Mouse (Mus musculus) kidney, postnatal 0 days (tissue): Measurements from ENCODE around the gene Tcl1b4. TPM values are rescaled to one million over a fixed set of nuclear protein-coding genes. Genes with fewer than 3 reads are reported as not detected.
A peak's percentile ranks its signal among the peaks of the same experiment; 100 is the strongest.
"Not testable (repeated sequence)": the region's sequence is repeated elsewhere in the genome, so short reads cannot be mapped to it uniquely, and the experiment has no call there.

Experiments used
- ATAC-seq: fragments of 200-750 bp; cut with Nextera tagmentation; replicated peaks from 2 replicates; pipeline ENCODE4 v1.8.0; 2017; ENCODE audit warnings: low read depth, moderate number of reproducible peaks, moderate TSS enrichment, moderate library complexity; ENCODE audit not compliant: low FRiP score
- DNase-seq: peaks from one replicate; pipeline ENCODE4 v3.0.0-alpha.2; 2016; ENCODE audit warnings: low spot score
- H3K27ac ChIP-seq: fragments of 300-500 bp; sonication (generic); 2 replicates; pipeline ENCODE4 v1.5.1; 2014; ENCODE audit warnings: mild to moderate bottlenecking
- H3K27me3 ChIP-seq: fragments of 300-500 bp; sonication (generic); 2 replicates; pipeline ENCODE4 v1.6.1; 2014; ENCODE audit warnings: low read length, mixed read lengths; ENCODE audit not compliant: insufficient read depth
- H3K36me3 ChIP-seq: fragments of 300-500 bp; sonication (generic); 2 replicates; pipeline ENCODE4 v1.6.1; 2014; ENCODE audit warnings: low read length, mixed read lengths; ENCODE audit not compliant: insufficient read depth
- H3K4me1 ChIP-seq: fragments of 300-500 bp; sonication (generic); replicated peaks from 2 replicates; pipeline ENCODE4 v1.6.1; 2014; ENCODE audit warnings: antibody characterized with exemption, low read length, mixed read lengths; ENCODE audit not compliant: insufficient read depth
- H3K4me2 ChIP-seq: fragments of 300-500 bp; sonication (generic); 2 replicates; pipeline ENCODE4 v1.6.1; 2014; ENCODE audit warnings: mild to moderate bottlenecking, low read length, moderate library complexity, mixed read lengths
- H3K4me3 ChIP-seq: fragments of 300-500 bp; sonication (generic); replicated peaks from 2 replicates; pipeline ENCODE4 v1.5.1; 2014; ENCODE audit warnings: low read depth, low read length
- H3K9ac ChIP-seq: fragments of 300-500 bp; sonication (generic); 2 replicates; pipeline ENCODE4 v1.6.1; 2014; ENCODE audit warnings: low read depth, low read length
- H3K9me3 ChIP-seq: fragments of 300-500 bp; sonication (generic); replicated peaks from 2 replicates; pipeline ENCODE4 v1.6.1; 2016; ENCODE audit warnings: low read length, inconsistent platforms, mixed read lengths
- CTCF ChIP-seq: IDR thresholded peaks from 2 replicates; pipeline ENCODE4 v1.5.1; 2016; ENCODE audit warnings: antibody characterized with exemption, low read depth, mild to moderate bottlenecking, moderate library complexity
- WGBS: fragments of 180-500 bp; shearing (Covaris S2); extraction: QIAGEN DNeasy Blood & Tissue Kit; methylation state at CpG from one replicate; pipeline ENCODE4 v1.1.7; 2014; 5-methylcytosine and 5-hydroxymethylcytosine counted together
- polyA plus RNA-seq: library from polyadenylated mRNA; unstranded; fragments of >200 nt; fragmentation: Nextera tagmentation; extraction: Ambion mirVana; gene quantifications from 2 replicates; pipeline ENCODE4 v1.2.1, GENCODE M21; 2015

The Tcl1b4 gene
- not detected in 2 replicates for polyA plus RNA-seq

DNA sequence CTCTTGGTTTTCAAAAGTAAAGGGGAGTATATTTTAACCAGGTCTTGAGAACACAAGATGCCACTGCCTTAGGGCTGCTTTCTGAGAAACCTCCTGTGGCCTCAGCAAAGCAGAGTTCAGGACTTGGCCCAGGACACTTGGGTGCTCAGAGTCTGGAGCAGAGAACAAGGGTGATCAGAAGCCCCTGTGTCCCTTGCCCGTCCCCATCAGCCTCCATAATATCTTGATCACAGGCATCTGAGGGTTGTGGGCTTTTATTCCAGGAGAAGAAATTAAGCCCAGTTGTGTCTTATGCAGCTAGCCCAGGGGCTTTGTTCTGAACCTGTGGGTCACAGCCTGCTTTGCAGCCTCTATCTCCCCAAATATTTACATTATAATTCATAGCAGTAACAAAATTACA, at the start of gene Tcl1b4:
Tcl1b4 (plus strand) TSS at position 301 of the 400 bp plus-strand sequence.
- not testable (repeated sequence) for H3K4me1 ChIP-seq, H3K4me2 ChIP-seq, H3K4me3 ChIP-seq, H3K27ac ChIP-seq, H3K27me3 ChIP-seq, DNase-seq, H3K36me3 ChIP-seq, H3K9me3 ChIP-seq, ATAC-seq, H3K9ac ChIP-seq
- WGBS = 65% methylated on average over 1 of the region's 1 CpGs

DNA sequence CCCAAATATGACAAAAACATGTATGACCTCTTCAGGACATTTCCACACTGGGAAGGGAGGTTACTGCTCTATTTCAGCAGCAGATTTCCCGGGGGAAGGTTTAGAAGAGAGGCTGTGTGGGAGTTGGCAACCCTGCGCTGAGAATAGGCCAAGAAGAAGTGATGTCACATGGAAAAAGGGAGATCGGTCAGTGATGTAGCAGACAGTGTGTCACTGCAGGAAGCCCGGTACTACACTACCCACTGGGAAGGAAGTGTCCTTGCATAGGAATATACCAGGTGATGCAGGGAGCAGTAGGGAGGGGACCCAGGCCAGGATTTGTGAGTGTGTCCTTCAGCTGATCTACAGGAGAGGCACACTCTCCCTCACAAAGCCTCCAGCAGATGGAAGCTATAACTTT, 46.5 kb upstream of the Tcl1b4 start:
- H3K9ac ChIP-seq, DNase-seq, H3K4me2 ChIP-seq, H3K27ac ChIP-seq, H3K9me3 ChIP-seq, H3K4me1 ChIP-seq, H3K36me3 ChIP-seq, H3K4me3 ChIP-seq, H3K27me3 ChIP-seq, ATAC-seq: not testable (repeated sequence)
- WGBS = 27% methylated on average over 4 of the region's 4 CpGs

DNA sequence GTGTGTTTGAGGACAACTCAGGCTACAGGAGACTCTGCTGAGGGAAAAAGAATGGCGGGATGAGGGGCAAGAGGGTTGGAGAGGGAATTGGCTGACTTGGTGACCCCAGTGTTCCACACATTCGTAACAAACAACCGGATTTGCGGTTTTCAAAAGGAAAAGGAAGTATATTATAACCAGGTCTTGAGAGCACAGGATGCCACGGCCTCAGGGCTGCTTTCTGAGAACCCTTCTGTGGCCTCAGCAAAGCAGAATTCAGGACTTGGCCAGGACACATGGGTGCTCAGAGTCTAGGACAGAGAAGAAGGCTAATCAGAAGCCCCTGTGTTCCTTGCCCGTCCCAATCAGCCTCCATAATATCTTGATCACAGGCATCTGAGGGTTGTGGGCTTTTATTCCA, 42.9 kb upstream of the Tcl1b4 start:
- TF ChIP-seq CTCF = no peak
- H3K27ac ChIP-seq = no peak overlapping the region
- DNase-seq (no peak), ATAC-seq (no peak)
- H3K27me3 ChIP-seq = no peaks in the 10 kb centered on the region
- no peaks in the 10 kb centered on the region for H3K36me3 ChIP-seq
- H3K4me3 ChIP-seq = no peak overlapping the region
- H3K9me3 ChIP-seq = no peaks in the 10 kb centered on the region
- 75% methylated on average over 6 of the region's 6 CpGs for WGBS
- no peak overlapping the region for H3K4me2 ChIP-seq
- H3K4me1 ChIP-seq = no peaks in the 10 kb centered on the region
- no peak overlapping the region for H3K9ac ChIP-seq

DNA sequence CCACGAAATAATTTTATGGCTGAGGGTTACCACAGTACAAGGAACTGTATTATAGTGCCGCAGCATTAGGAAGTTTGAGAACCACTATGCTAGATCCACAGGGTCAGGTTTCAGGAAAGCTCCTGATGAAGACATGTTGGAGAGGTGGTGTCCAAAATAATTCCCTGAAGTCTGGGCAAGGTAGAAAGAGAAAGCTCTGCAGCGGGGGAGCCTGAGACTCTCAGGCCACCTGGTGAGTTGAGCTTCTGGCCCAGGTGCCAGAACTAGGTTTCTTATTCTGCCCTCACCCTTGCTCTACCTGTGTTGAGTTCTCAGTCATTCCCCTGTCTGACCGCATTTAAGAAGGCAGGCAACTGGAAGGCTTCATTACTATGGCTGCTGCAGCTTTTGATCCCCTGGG, 42.4 kb upstream of the Tcl1b4 start, which contains the start of gene Tcl1b1:
Tcl1b1 (plus strand) TSS at position 301 of the 400 bp plus-strand sequence.
- no peaks in the 10 kb centered on the region for H3K9me3 ChIP-seq
- 73% methylated on average over 4 of the region's 4 CpGs for WGBS
- no peaks in the 10 kb centered on the region for H3K27me3 ChIP-seq
- no peak within 1 kb of the TSS for H3K4me2 ChIP-seq
- no peak within 1 kb of the TSS for H3K27ac ChIP-seq
- no peak for DNase-seq
- no peak within 1 kb of the TSS for H3K4me3 ChIP-seq
- TF ChIP-seq CTCF = no peak
- H3K36me3 ChIP-seq = no peaks in the 10 kb centered on the region
- no peaks in the 10 kb centered on the region for H3K4me1 ChIP-seq
- H3K9ac ChIP-seq = no peak within 1 kb of the TSS
- ATAC-seq = no peak

DNA sequence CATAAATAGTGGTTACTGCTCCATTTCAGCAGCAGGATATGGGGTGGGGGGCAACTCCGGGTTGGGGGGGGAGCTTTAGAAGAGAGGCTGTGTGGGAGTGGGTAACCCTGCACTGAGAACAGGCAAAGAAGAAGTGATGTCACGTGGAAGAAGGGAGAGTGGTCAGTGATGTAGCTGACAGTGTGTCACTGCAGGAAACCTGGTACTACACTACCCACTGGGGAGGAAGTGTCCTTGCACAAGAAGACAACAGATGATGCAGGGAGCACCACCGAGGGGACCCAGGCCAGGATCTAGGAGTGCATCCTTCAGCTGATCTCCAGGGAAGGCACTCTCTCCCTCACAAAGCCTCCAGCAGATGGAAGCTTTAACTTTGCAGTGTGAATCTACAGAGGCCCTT, 35.0 kb upstream of the Tcl1b4 start:
- Histone ChIP-seq H3K4me2 (no peak overlapping the region), H3K4me1 (no peaks in the 10 kb centered on the region), H3K9me3 (no peaks in the 10 kb centered on the region), H3K4me3 (no peak overlapping the region), H3K9ac (no peak overlapping the region), H3K27me3 (no peaks in the 10 kb centered on the region), H3K36me3 (no peaks in the 10 kb centered on the region), H3K27ac (no peak overlapping the region)
- no peak for TF ChIP-seq CTCF
- WGBS = 51% methylated on average over 3 of the region's 3 CpGs
- ATAC-seq (no peak), DNase-seq (no peak)

DNA sequence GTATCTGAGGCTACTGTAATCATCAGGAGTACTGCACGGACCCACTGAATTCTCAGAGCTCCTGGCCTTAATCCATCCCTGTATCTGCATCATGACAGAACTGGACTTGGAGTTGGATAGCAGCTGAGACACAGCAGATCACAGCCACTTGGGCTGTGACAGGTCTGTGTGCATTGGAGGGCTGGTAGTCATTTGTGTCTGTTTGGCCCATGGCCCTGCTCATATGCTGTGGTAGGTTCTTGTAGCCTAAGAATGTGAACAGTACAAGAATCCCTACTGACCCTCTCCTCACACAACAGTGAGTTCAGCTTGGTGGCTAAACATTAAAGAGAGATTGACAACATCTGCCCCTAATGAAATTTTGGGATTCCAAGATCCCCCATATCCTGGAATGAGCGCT, 28.4 kb upstream of the Tcl1b4 start:
- H3K4me2 ChIP-seq = no peak overlapping the region
- H3K9me3 ChIP-seq = no peaks in the 10 kb centered on the region
- 82% methylated on average over 2 of the region's 2 CpGs for WGBS
- H3K9ac ChIP-seq = no peak overlapping the region
- H3K36me3 ChIP-seq = no peaks in the 10 kb centered on the region
- H3K27me3 ChIP-seq = no peaks in the 10 kb centered on the region
- no peak overlapping the region for H3K4me3 ChIP-seq
- ATAC-seq (no peak), DNase-seq (no peak)
- TF ChIP-seq CTCF = no peak
- no peak overlapping the region for H3K27ac ChIP-seq
- no peaks in the 10 kb centered on the region for H3K4me1 ChIP-seq

DNA sequence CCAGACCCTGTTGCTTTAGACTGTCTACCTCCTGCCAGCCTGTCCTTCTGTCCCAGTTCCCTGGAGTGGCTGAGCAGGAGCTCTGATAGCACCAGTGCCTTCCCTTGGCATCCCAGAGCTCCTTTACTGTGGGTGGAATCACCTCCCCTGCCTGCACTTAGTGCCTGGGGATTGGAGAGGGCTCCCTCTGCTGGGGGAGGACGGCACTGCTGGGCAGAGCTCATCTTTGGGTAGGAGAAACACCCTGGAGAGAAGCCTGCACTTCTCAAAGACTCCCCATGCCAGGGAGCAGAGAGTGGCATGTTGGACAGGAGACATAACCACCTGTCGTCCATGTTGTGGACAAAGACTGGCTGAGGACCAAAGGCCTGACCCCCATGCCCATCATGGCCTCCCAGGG, 27.4 kb upstream of the Tcl1b4 start:
- H3K36me3 ChIP-seq, H3K4me2 ChIP-seq, H3K9ac ChIP-seq, DNase-seq, H3K27ac ChIP-seq, ATAC-seq, H3K4me3 ChIP-seq, H3K4me1 ChIP-seq, H3K9me3 ChIP-seq, H3K27me3 ChIP-seq: not testable (repeated sequence)
- WGBS = 41% methylated on average over 2 of the region's 2 CpGs
- peak; percentile 48 for TF ChIP-seq CTCF

DNA sequence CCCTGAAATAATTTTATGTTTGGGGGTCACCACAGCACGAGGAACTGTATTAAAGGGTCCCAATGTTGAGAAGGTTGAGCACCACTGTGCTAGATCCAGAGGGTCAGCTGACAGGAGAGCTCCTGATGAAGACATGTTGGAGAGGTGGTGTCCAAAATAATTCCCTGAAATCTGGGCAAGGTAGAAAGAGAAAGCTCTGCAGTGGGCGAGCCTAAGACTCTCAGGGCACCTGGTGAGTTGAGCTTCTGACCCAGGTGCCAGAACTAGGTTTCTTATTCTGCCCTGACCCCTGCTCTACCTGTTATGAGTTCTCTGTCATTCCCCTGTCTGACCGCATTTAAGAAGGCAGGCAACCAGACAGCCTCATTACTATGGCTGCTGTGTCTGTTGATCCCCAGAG, 25.7 kb upstream of the Tcl1b4 start, which contains the start of gene Tcl1b5:
Tcl1b5 (plus strand) TSS at position 301 of the 400 bp plus-strand sequence.
- WGBS = 63% methylated on average over 3 of the region's 3 CpGs
- H3K9me3 ChIP-seq, H3K9ac ChIP-seq, H3K4me2 ChIP-seq, H3K27ac ChIP-seq, H3K4me3 ChIP-seq, DNase-seq, H3K27me3 ChIP-seq, ATAC-seq, H3K4me1 ChIP-seq, H3K36me3 ChIP-seq: not testable (repeated sequence)

DNA sequence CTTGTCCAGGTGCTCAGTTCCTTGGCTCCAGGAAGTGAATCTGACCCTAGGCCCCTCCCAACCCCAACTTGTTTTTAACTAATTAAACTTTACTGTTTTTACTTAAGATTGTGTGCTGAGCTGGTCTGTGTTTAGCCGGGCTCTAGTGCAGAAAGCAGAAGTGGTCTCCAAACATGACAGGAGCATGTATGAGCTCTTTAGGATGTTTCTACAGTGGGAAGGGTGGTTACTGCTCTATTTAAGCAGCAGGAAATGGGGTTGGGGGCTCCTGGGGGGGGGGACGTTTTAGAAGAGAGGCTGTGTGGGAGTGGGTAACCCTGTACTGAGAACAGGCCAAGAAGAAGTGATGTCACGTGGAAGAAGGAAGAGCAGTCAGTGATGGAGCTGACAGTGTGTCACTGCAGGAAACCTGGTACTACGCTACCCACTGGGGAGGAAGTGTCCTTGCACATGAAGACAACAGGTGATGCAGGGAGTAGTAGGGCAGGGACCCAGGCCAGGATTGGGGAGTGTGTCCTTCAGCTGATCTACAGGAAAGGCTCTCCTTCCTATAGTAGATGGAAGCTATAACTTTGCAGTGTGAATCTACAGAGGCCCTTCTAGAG, 20.6 kb upstream of the Tcl1b4 start:
- H3K9me3 ChIP-seq, H3K4me1 ChIP-seq, DNase-seq, H3K4me2 ChIP-seq, H3K27ac ChIP-seq, H3K9ac ChIP-seq, H3K27me3 ChIP-seq, ATAC-seq, H3K4me3 ChIP-seq, H3K36me3 ChIP-seq: not testable (repeated sequence)
- 61% methylated on average over 4 of the region's 4 CpGs for WGBS
